Mouse (Mus musculus) spleen, adult 2 months (tissue): Measurements from ENCODE around the gene Zfp3. TPM values are rescaled to one million over a fixed set of nuclear protein-coding genes. Genes with fewer than 3 reads are reported as not detected.

Experiments
- DNase-seq, 2 experiments: peaks; one replicate each; pipeline versions ENCODE4 v3.0.0 to v3.0.0-alpha.2; 2012 to 2021; ENCODE audit warnings: low spot score in 2 of 2, low read depth in 1 of 2
- H3K27ac ChIP-seq: fragments of 200-500 bp; 2 replicates; pipeline ENCODE4 v1.5.1; 2012; ENCODE audit warnings: low read length, inconsistent platforms; ENCODE audit not compliant: insufficient read depth
- H3K27me3 ChIP-seq: fragments of 200-500 bp; 2 replicates; pipeline ENCODE4 v1.6.1; 2012; ENCODE audit warnings: mild to moderate bottlenecking, moderate library complexity, low read length, inconsistent platforms; ENCODE audit not compliant: control insufficient read depth, insufficient read depth
- H3K36me3 ChIP-seq: fragments of 200-500 bp; 2 replicates; pipeline ENCODE4 v1.6.1; 2012; ENCODE audit warnings: mild to moderate bottlenecking, low read length, inconsistent platforms; ENCODE audit not compliant: control insufficient read depth, insufficient read depth
- H3K4me1 ChIP-seq: fragments of 200-500 bp; 2 replicates; pipeline ENCODE4 v1.6.1; 2011; ENCODE audit warnings: inconsistent platforms; ENCODE audit not compliant: control insufficient read depth, insufficient read depth, insufficient read length
- H3K4me3 ChIP-seq: fragments of 200-500 bp; 2 replicates; pipeline ENCODE4 v1.5.1; 2011; ENCODE audit warnings: mild to moderate bottlenecking, inconsistent platforms; ENCODE audit not compliant: insufficient read depth, insufficient read length; ENCODE audit errors: extremely low read depth
- CTCF ChIP-seq: fragments of 200-500 bp; IDR thresholded peaks from 2 replicates; pipeline ENCODE4 v1.5.1; 2011; ENCODE audit warnings: mild to moderate bottlenecking, inconsistent platforms; ENCODE audit not compliant: insufficient read depth, insufficient read length, insufficient replicate concordance; ENCODE audit errors: extremely low read depth
- POLR2A ChIP-seq: fragments of 200-500 bp; IDR thresholded peaks from 2 replicates; pipeline ENCODE4 v1.6.1; 2011; ENCODE audit warnings: low read depth, low read length, inconsistent platforms
- WGBS: fragments of 180-500 bp; shearing (Covaris S2); methylation state at CpG from one replicate; pipeline ENCODE4 v1.1.7; 2018; 5-methylcytosine and 5-hydroxymethylcytosine counted together
- polyA plus RNA-seq: library from polyadenylated mRNA; depleted of rRNA; stranded (reverse); fragments of >200 nt; gene quantifications from 2 replicates; pipeline ENCODE4 v1.2.3, GENCODE M21; 2012

Zfp3 gene
- polyA plus RNA-seq, 1 experiment: 1.2 TPM

GRCm38 (mm10) chr11:70811471-70812240, 47.6 kb downstream of the Zfp3 start:
- peaks cover 18% of the 10 kb centered on the region; the same call in 1 of the 2 replicates for H3K4me1 ChIP-seq
- TF ChIP-seq POLR2A (no peak), CTCF (no peak)
- no peaks in the 10 kb centered on the region for H3K27me3 ChIP-seq
- WGBS: 68% methylated on average over 13 of the region's 13 CpGs
- peak overlapping the region; percentile 44 for H3K4me3 ChIP-seq
- H3K36me3 ChIP-seq: no peaks in the 10 kb centered on the region
- peak overlapping the region; percentile 92 for H3K27ac ChIP-seq
- DNase-seq: no peak

GRCm38 (mm10) chr11:70812365-70812764, 48.4 kb downstream of the Zfp3 start, which contains the start of gene Scimp:
Scimp (minus strand) TSS chr11:70812586.
- 16% methylated on average over 7 of the region's 7 CpGs for WGBS
- H3K4me3 ChIP-seq: peak within 1 kb of the TSS; percentile 44
- peak; percentile 25; the same call in 1 of the 2 replicates for TF ChIP-seq POLR2A
- TF ChIP-seq CTCF: no peak
- no peaks in the 10 kb centered on the region for H3K27me3 ChIP-seq
- no peaks in the 10 kb centered on the region for H3K36me3 ChIP-seq
- H3K4me1 ChIP-seq: peaks cover 13% of the 10 kb centered on the region; the same call in 1 of the 2 replicates
- peak in 1 of 2 experiments; percentile 64 for DNase-seq
- H3K27ac ChIP-seq: peak within 1 kb of the TSS; percentile 92

GRCm38 (mm10) chr11:70815071-70815470, 51.1 kb downstream of the Zfp3 start:
- no peaks in the 10 kb centered on the region for H3K27me3 ChIP-seq
- no peak for DNase-seq
- no peaks in the 10 kb centered on the region for H3K36me3 ChIP-seq
- WGBS: 91% methylated on average over 8 of the region's 8 CpGs
- H3K27ac ChIP-seq: no peak overlapping the region
- H3K4me3 ChIP-seq: no peak overlapping the region
- TF ChIP-seq POLR2A (no peak), CTCF (no peak)
- H3K4me1 ChIP-seq: peaks cover 13% of the 10 kb centered on the region; the same call in 1 of the 2 replicates

GRCm38 (mm10) chr11:70815498-70816078, 51.6 kb downstream of the Zfp3 start:
- 21% methylated on average over 6 of the region's 6 CpGs for WGBS
- H3K36me3 ChIP-seq: no peaks in the 10 kb centered on the region

GRCm38 (mm10) chr11:70816770-70817169, 52.8 kb downstream of the Zfp3 start:
- Histone ChIP-seq H3K27me3 (no peaks in the 10 kb centered on the region), H3K4me3 (no peak overlapping the region), H3K4me1 (peaks cover 9% of the 10 kb centered on the region; the same call in 1 of the 2 replicates), H3K27ac (no peak overlapping the region), H3K36me3 (no peaks in the 10 kb centered on the region)
- DNase-seq: no peak
- no peak for TF ChIP-seq POLR2A
- TF ChIP-seq CTCF: no peak
- WGBS: 78% methylated on average over 4 of the region's 4 CpGs

More at GRCm38 (mm10) chr11:70815498-70816078, 51.6 kb downstream of the Zfp3 start:
- Histone ChIP-seq H3K27ac (no peak overlapping the region), H3K4me1 (peaks cover 13% of the 10 kb centered on the region; the same call in 1 of the 2 replicates), H3K4me3 (no peak overlapping the region; the same call in 1 of the 2 replicates), H3K27me3 (no peaks in the 10 kb centered on the region)
- TF ChIP-seq CTCF: peak; percentile 31; the same call in 1 of the 2 replicates
- TF ChIP-seq POLR2A: no peak
- peak; percentile 56 to 69 for DNase-seq

GRCm38 (mm10) chr11:70820120-70820519, 56.1 kb downstream of the Zfp3 start:
- Histone ChIP-seq H3K27me3 (no peaks in the 10 kb centered on the region), H3K4me1 (no peaks in the 10 kb centered on the region), H3K27ac (no peak overlapping the region), H3K4me3 (no peak overlapping the region), H3K36me3 (no peaks in the 10 kb centered on the region)
- WGBS: 84% methylated on average over 8 of the region's 8 CpGs
- TF ChIP-seq CTCF (no peak), POLR2A (no peak)
- no peak for DNase-seq
